Mouse (Mus musculus) MEL (cell line): ENCODE results near the gene Gm26620. TPM values are rescaled to one million over a fixed set of nuclear protein-coding genes. Genes with fewer than 3 reads are reported as not detected.

ENCODE experiments used
- DNase-seq: peaks from one replicate; pipeline ENCODE4 v3.0.0; 2011; ENCODE audit warnings: low read depth, low spot score
- H3K27ac ChIP-seq: 2 replicates; pipeline ENCODE4 v1.5.1; 2012; ENCODE audit warnings: low read depth, mild to moderate bottlenecking, control low read depth, low read length, moderate library complexity; ENCODE audit not compliant: control insufficient read depth
- H3K27me3 ChIP-seq, 2 experiments: fragments of 150-350 bp in 1 of 2; sonication (generic) in 1 of 2; 2 replicates each; pipeline ENCODE4 v1.6.1; 2012; ENCODE audit warnings: low read length in 2 of 2, mild to moderate bottlenecking in 2 of 2, improper control_type of control experiment in 1 of 2, moderate library complexity in 1 of 2; ENCODE audit not compliant: insufficient read depth in 2 of 2, control insufficient read depth in 1 of 2
- H3K36me3 ChIP-seq, 2 experiments: 2 replicates each; pipeline ENCODE4 v1.6.1; 2012 to 2014; ENCODE audit warnings: low read length in 2 of 2, improper control_type of control experiment in 1 of 2, inconsistent platforms in 1 of 2, mild to moderate bottlenecking in 1 of 2; ENCODE audit not compliant: insufficient read depth in 2 of 2, control insufficient read depth in 1 of 2
- H3K4me1 ChIP-seq, 2 experiments: fragments of 150-350 bp in 1 of 2; sonication (generic) in 1 of 2; 2 replicates each; pipeline ENCODE4 v1.6.1; 2012; ENCODE audit warnings: low read length in 2 of 2, improper control_type of control experiment in 1 of 2, mild to moderate bottlenecking in 1 of 2; ENCODE audit not compliant: insufficient read depth in 2 of 2, control insufficient read depth in 1 of 2
- H3K4me3 ChIP-seq, 2 experiments: fragments of 150-350 bp in 1 of 2; sonication (generic) in 1 of 2; 2 replicates each; pipeline ENCODE4 v1.5.1; 2012; ENCODE audit warnings: low read depth in 2 of 2, low read length in 2 of 2, mild to moderate bottlenecking in 2 of 2, moderate library complexity in 2 of 2, control low read depth in 1 of 2, improper control_type of control experiment in 1 of 2; ENCODE audit not compliant: control insufficient read depth in 1 of 2, insufficient read depth in 1 of 2
- H3K79me2 ChIP-seq: 2 replicates; pipeline ENCODE4 v1.6.1; 2012; ENCODE audit warnings: mild to moderate bottlenecking, low read length, moderate library complexity; ENCODE audit not compliant: control insufficient read depth, poor library complexity, insufficient read depth
- H3K9ac ChIP-seq: 2 replicates; pipeline ENCODE4 v1.6.1; 2012; ENCODE audit warnings: low read depth, mild to moderate bottlenecking, control low read depth, low read length, moderate library complexity; ENCODE audit not compliant: control insufficient read depth, poor library complexity, severe bottlenecking
- H3K9me3 ChIP-seq: fragments of 150-350 bp; sonication (generic); replicated peaks from 2 replicates; pipeline ENCODE4 v1.6.1; 2012; ENCODE audit warnings: mild to moderate bottlenecking, low read length, improper control_type of control experiment, moderate library complexity; ENCODE audit not compliant: insufficient read depth
- CHD1 ChIP-seq: IDR thresholded peaks from 2 replicates; pipeline ENCODE4 v1.6.1; 2012; ENCODE audit warnings: low read depth, mild to moderate bottlenecking, inconsistent platforms, low read length, improper control_type of control experiment
- CHD2 ChIP-seq: IDR thresholded peaks from 2 replicates; pipeline ENCODE4 v1.6.1; 2011; ENCODE audit warnings: low read length, improper control_type of control experiment
- CTCF ChIP-seq, 3 experiments: IDR thresholded peaks in 2 of 3; conservative IDR thresholded peaks in 1 of 3; 2 replicates each; pipeline ENCODE4 v1.5.1; 2011 to 2012; ENCODE audit warnings: low read length in 3 of 3, low read depth in 2 of 3, mild to moderate bottlenecking in 2 of 3, improper control_type of control experiment in 1 of 3, inconsistent platforms in 1 of 3, mixed read lengths in 1 of 3, moderate library complexity in 1 of 3; ENCODE audit not compliant: control insufficient read depth in 1 of 3, insufficient read depth in 1 of 3, poor library complexity in 1 of 3, severe bottlenecking in 1 of 3
- E2F4 ChIP-seq: IDR thresholded peaks from 2 replicates; pipeline ENCODE4 v1.6.1; 2011; ENCODE audit warnings: low read depth, low read length, improper control_type of control experiment, borderline replicate concordance
- EP300 ChIP-seq, 2 experiments: IDR thresholded peaks; 2 replicates each; pipeline ENCODE4 v1.6.1; 2011; ENCODE audit warnings: improper control_type of control experiment in 2 of 2, low read length in 2 of 2, low read depth in 1 of 2, mild to moderate bottlenecking in 1 of 2
- ETS1 ChIP-seq: IDR thresholded peaks from 2 replicates; pipeline ENCODE4 v1.6.1; 2012; ENCODE audit warnings: low read depth, mild to moderate bottlenecking, inconsistent platforms, low read length, improper control_type of control experiment, moderate library complexity
- GABPA ChIP-seq: IDR thresholded peaks from 2 replicates; pipeline ENCODE4 v1.6.1; 2012; ENCODE audit warnings: low read depth, mild to moderate bottlenecking, inconsistent platforms, low read length, improper control_type of control experiment, moderate library complexity
- GATA1 ChIP-seq: IDR thresholded peaks from 2 replicates; pipeline ENCODE4 v1.6.1; 2011; ENCODE audit warnings: low read depth, low read length, improper control_type of control experiment
- JUND ChIP-seq: IDR thresholded peaks from 2 replicates; pipeline ENCODE4 v1.6.1; 2011; ENCODE audit warnings: low read depth, mild to moderate bottlenecking, improper control_type of control experiment, low read length
- MXI1 ChIP-seq: IDR thresholded peaks from 2 replicates; pipeline ENCODE4 v1.6.1; 2011; ENCODE audit warnings: mild to moderate bottlenecking, low read depth, low read length, improper control_type of control experiment
- MYB ChIP-seq: IDR thresholded peaks from 2 replicates; pipeline ENCODE4 v1.6.1; 2011; ENCODE audit warnings: mild to moderate bottlenecking, low read depth, low read length, improper control_type of control experiment
- POLR2AphosphoS2 ChIP-seq: IDR thresholded peaks from 2 replicates; pipeline ENCODE4 v1.6.1; 2011; ENCODE audit warnings: low read length, improper control_type of control experiment
- POLR2AphosphoS5 ChIP-seq: IDR thresholded peaks from 2 replicates; pipeline ENCODE4 v1.6.1; 2012; ENCODE audit warnings: low read depth, borderline replicate concordance, mild to moderate bottlenecking, inconsistent platforms, low read length, moderate library complexity, mixed read lengths
- RCOR1 ChIP-seq: IDR thresholded peaks from 2 replicates; pipeline ENCODE4 v1.6.1; 2012; ENCODE audit warnings: low read depth, mild to moderate bottlenecking, inconsistent platforms, low read length, improper control_type of control experiment
- SIN3A ChIP-seq: IDR thresholded peaks from 2 replicates; pipeline ENCODE4 v1.6.1; 2012; ENCODE audit warnings: low read length, improper control_type of control experiment, inconsistent platforms
- TAL1 ChIP-seq: IDR thresholded peaks from 2 replicates; pipeline ENCODE4 v1.6.1; 2012; ENCODE audit warnings: mild to moderate bottlenecking, inconsistent platforms, low read length, moderate library complexity, mixed read lengths
- TCF12 ChIP-seq: IDR thresholded peaks from 2 replicates; pipeline ENCODE4 v1.6.1; 2014; ENCODE audit warnings: low read depth, mild to moderate bottlenecking, inconsistent platforms, low read length, improper control_type of control experiment, moderate library complexity
- USF1 ChIP-seq: IDR thresholded peaks from 2 replicates; pipeline ENCODE4 v1.6.1; 2014; ENCODE audit warnings: low read depth, mild to moderate bottlenecking, inconsistent platforms, low read length, improper control_type of control experiment, moderate library complexity
- ZC3H11A ChIP-seq: IDR thresholded peaks from 2 replicates; pipeline ENCODE4 v1.6.1; 2012; ENCODE audit warnings: low read depth, mild to moderate bottlenecking, inconsistent platforms, low read length, improper control_type of control experiment
- ZKSCAN1 ChIP-seq: IDR thresholded peaks from 2 replicates; pipeline ENCODE4 v1.6.1; 2012; ENCODE audit warnings: low read depth, mild to moderate bottlenecking, inconsistent platforms, low read length, improper control_type of control experiment, moderate library complexity
- ZNF384 ChIP-seq: IDR thresholded peaks from 2 replicates; pipeline ENCODE4 v1.6.1; 2012; ENCODE audit warnings: low read depth, mild to moderate bottlenecking, inconsistent platforms, low read length, improper control_type of control experiment
- polyA plus RNA-seq, 2 experiments: library from polyadenylated mRNA; stranded (reverse) in 1 of 2; unstranded in 1 of 2; fragments of >175 nt in 1 of 2; fragments of >200 nt in 1 of 2; gene quantifications; 2 replicates each; pipeline versions ENCODE4 v1.2.1 to v1.2.4; 2012; ENCODE audit warnings: low replicate concordance in 2 of 2, low read depth in 1 of 2; ENCODE audit not compliant: insufficient read length in 2 of 2, insufficient read depth in 1 of 2, missing spikeins in 1 of 2
- total RNA-seq: library from RNA; depleted of rRNA; stranded (reverse); fragments of 300-350 nt; gene quantifications from 2 replicates; pipeline ENCODE4 v1.2.3, GENCODE M21; 2012

Gene Gm26620
- total and polyA plus RNA-seq, 3 experiments, result 1.0 to 5.5 TPM; not detected in 1

- TF ChIP-seq POLR2AphosphoS2 (no peak), GABPA (no peak)
Measured at GRCm38 (mm10) chr1:170853604-170854003, 31.3 kb upstream of the Gm26620 start (continued).

- no peaks in the 10 kb centered on the region for H3K9me3 ChIP-seq
- H3K36me3 ChIP-seq, result peaks cover 0 to 70% of the 10 kb centered on the region in 2 experiments; a peak in 2 of 4 replicates
- no peak overlapping the region for H3K9ac ChIP-seq
- peak overlapping the region; percentile 64 for H3K27ac ChIP-seq
- TF ChIP-seq CHD2 (no peak), MXI1 (peak; percentile 65), RCOR1 (no peak), TCF12 (peak; percentile 84), EP300 (IDR thresholded peaks at IDR 0.05; ENCODE audit: low read depth in 1 of 2, low read length in 2 of 2) (peak; percentile 80 to 81), POLR2AphosphoS5 (no peak), ETS1 (peak; percentile 74), MYB (peak; percentile 39; the same call in 1 of the 2 replicates), SIN3A (peak; percentile 56), CTCF (IDR thresholded peaks at IDR 0.05 in 2 of 3, conservative IDR thresholded peaks at IDR 0.05 in 1 of 3; ENCODE audit: control insufficient read depth in 1 of 3, insufficient read depth in 1 of 3, low read depth in 2 of 3, low read length in 3 of 3, poor library complexity in 1 of 3, severe bottlenecking in 1 of 3) (no peak), E2F4 (no peak), USF1 (no peak), TAL1 (peak; percentile 91), ZC3H11A (no peak), ZKSCAN1 (no peak), CHD1 (no peak), JUND (no peak), ZNF384 (peak; percentile 87), GATA1 (peak; percentile 61)
- TF ChIP-seq, all 39 proteins: peak for 9
- peak; percentile 72 for DNase-seq
- peaks cover 24 to 46% of the 10 kb centered on the region in 2 experiments for H3K4me1 ChIP-seq
- H3K79me2 ChIP-seq, result peaks cover 16% of the 10 kb centered on the region
- no peaks in the 10 kb centered on the region for H3K27me3 ChIP-seq
- no peak overlapping the region for H3K4me3 ChIP-seq
Measured at GRCm38 (mm10) chr1:170855056-170855760, 29.7 kb upstream of the Gm26620 start.
